Comparison of ENCODE assay signal across 30 mouse cellular contexts in genomic region chr9:96085293-96085692, GRCm38 (mm10).
"Had no signal": no experiment of that assay in that cellular context is flagged by ENCODE, and none has a peak within 500 bp of the region (broad histone marks: within the 10 kb centered on the region; RNA-seq: fewer than 3 reads in every experiment).

No protein-coding gene starts in this region.

- H3K9me3 ChIP-seq: limb, embryonic 10.5 days; limb, embryonic 12.5 days; limb, embryonic 13.5 days; limb, embryonic 15.5 days; liver, embryonic 12.5 days; liver, embryonic 13.5 days; liver, embryonic 15.5 days; lung, embryonic 15.5 days; midbrain, embryonic 10.5 days; midbrain, embryonic 12.5 days; midbrain, embryonic 13.5 days; midbrain, embryonic 15.5 days; neural tube, embryonic 12.5 days had no signal

- H3K27me3 ChIP-seq: limb, embryonic 12.5 days; limb, embryonic 13.5 days; limb, embryonic 15.5 days; lung, embryonic 15.5 days; megakaryocyte, embryonic 14.5 days; midbrain, embryonic 12.5 days; midbrain, embryonic 13.5 days; midbrain, embryonic 15.5 days; neural tube, embryonic 12.5 days had no signal

- H3K4me3 ChIP-seq: left cerebral cortex, adult 2 months; limb, embryonic 10.5 days; limb, embryonic 12.5 days; limb, embryonic 13.5 days; limb, embryonic 15.5 days; liver, embryonic 12.5 days; liver, embryonic 13.5 days; liver, embryonic 15.5 days; lung, embryonic 15.5 days; megakaryocyte, embryonic 14.5 days; midbrain, embryonic 10.5 days; midbrain, embryonic 12.5 days; midbrain, embryonic 13.5 days; midbrain, embryonic 15.5 days; myocyte; neural tube, embryonic 12.5 days had no signal

- DNase-seq: left cerebral cortex, postnatal 4 days; liver, embryonic 13.5 days; lung, adult 18-20 months; lung, adult 2 months; lung, embryonic 14.5 days; lung, postnatal 10 days; lung, postnatal 14 days; lung, postnatal 36 days; lung, postnatal 4 days; midbrain, embryonic 14.5 days had no signal

- H3K4me2 ChIP-seq: limb, embryonic 12.5 days; limb, embryonic 13.5 days; limb, embryonic 15.5 days; liver, embryonic 12.5 days; liver, embryonic 13.5 days; liver, embryonic 15.5 days; lung, embryonic 14.5 days; lung, embryonic 15.5 days; midbrain, embryonic 11.5 days; midbrain, embryonic 12.5 days; midbrain, embryonic 13.5 days; midbrain, embryonic 15.5 days; neural tube, embryonic 12.5 days had no signal

- H3K27ac ChIP-seq: left cerebral cortex, adult 2 months; limb, embryonic 10.5 days; limb, embryonic 12.5 days; limb, embryonic 13.5 days; limb, embryonic 15.5 days; liver, embryonic 12.5 days; liver, embryonic 13.5 days; liver, embryonic 14.5 days; liver, embryonic 15.5 days; lung, embryonic 15.5 days; macrophage; midbrain, embryonic 10.5 days; midbrain, embryonic 12.5 days; midbrain, embryonic 13.5 days; midbrain, embryonic 15.5 days; neural tube, embryonic 12.5 days had no signal

- H3K36me3 ChIP-seq: limb, embryonic 10.5 days; limb, embryonic 12.5 days; limb, embryonic 13.5 days; limb, embryonic 15.5 days; liver, embryonic 12.5 days; liver, embryonic 13.5 days; liver, embryonic 15.5 days; lung, embryonic 15.5 days; midbrain, embryonic 10.5 days; midbrain, embryonic 12.5 days; midbrain, embryonic 13.5 days; midbrain, embryonic 15.5 days; neural tube, embryonic 12.5 days had no signal

- H3K4me1 ChIP-seq: limb, embryonic 10.5 days; limb, embryonic 12.5 days; limb, embryonic 13.5 days; limb, embryonic 15.5 days; liver, embryonic 12.5 days; liver, embryonic 13.5 days; liver, embryonic 15.5 days; lung, embryonic 15.5 days; midbrain, embryonic 10.5 days; midbrain, embryonic 12.5 days; midbrain, embryonic 13.5 days; midbrain, embryonic 15.5 days; neural tube, embryonic 12.5 days had no signal

- ATAC-seq: liver, embryonic 12.5 days; lung, postnatal 0 days; midbrain, embryonic 13.5 days; midbrain, embryonic 15.5 days; midbrain, embryonic 16.5 days had no signal

- H3K9ac ChIP-seq: limb, embryonic 12.5 days; limb, embryonic 13.5 days; limb, embryonic 15.5 days; liver, embryonic 12.5 days; liver, embryonic 13.5 days; liver, embryonic 14.5 days; liver, embryonic 15.5 days; lung, embryonic 14.5 days; lung, embryonic 15.5 days; midbrain, embryonic 12.5 days; midbrain, embryonic 13.5 days; midbrain, embryonic 15.5 days; neural tube, embryonic 12.5 days had no signal
